Mouse (Mus musculus): ENCODE measurements around the gene Snrnp70. TPM values are rescaled to one million over a fixed set of nuclear protein-coding genes. Genes with fewer than 3 reads are reported as not detected.
A peak's percentile ranks its signal among the peaks of the same experiment; 100 is the strongest.
"Not testable (repeated sequence)": the region's sequence is repeated elsewhere in the genome, so short reads cannot be mapped to it uniquely, and the experiment has no call there.

The Snrnp70 gene
- polyA plus RNA-seq, 1 experiment from 2014 or later: 222 TPM

DNA sequence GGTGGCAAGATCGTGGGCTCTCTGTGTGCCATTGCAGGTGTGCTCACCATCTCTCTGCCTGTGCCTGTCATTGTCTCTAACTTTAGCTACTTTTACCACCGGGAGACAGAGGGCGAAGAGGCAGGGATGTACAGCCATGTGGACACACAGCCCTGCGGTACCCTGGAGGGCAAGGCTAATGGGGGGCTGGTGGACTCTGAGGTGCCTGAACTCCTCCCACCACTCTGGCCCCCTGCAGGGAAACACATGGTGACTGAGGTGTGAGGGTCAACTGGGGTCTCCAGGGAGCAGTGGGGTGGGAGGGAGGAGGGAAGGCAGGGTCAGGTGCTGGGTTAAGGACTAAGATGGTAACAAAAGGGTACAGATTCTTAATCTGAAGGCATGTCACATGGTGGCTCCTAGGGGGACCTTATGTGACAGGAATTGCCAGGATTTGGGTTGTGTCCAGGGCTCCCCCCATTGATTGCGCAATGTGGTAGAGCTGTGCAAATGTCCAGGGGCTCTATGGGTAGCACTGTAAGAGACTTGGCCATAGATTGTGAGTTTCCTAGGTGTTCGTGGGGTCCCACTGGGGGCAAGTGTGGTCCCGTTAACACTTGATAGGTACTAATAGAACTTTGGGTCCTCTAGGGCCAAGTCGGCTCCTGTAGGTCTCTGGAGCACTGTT, 14.1 kb upstream of the Snrnp70 start:
- DNase-seq (ENCODE audit: low spot score): no peak

DNA sequence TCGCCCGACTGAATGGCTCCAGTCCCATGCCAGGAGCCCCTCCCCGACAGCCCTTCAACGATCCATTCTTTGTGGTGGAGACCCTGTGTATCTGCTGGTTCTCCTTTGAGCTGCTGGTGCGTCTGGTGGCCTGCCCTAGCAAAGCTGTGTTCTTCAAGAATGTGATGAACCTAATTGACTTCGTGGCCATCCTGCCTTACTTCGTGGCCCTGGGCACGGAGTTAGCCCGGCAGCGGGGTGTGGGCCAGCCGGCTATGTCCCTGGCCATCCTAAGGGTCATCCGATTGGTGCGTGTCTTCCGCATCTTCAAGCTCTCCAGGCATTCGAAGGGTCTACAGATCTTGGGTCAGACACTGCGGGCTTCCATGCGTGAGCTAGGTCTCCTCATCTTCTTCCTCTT, 13.4 kb upstream of the Snrnp70 start:
- no peak for DNase-seq (ENCODE audit: low spot score)

DNA sequence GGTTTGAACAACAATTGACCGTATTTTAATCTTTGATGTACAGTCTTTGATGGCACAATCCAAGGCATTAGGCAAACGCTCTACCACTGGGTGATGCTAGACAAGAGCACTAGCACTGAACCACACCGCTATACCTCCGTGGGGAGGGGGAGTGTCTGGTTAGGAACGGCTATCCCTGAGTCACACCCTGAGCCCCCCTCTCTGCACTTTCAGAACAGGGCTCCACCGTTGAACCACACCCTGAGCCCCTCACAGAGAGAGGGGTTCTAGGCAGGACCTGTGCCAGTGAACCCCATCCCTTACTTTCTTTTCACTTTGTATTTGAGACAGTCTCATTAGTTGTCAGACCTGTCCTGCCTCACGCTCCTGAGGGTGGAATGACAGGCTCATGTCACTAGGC, 12.8 kb upstream of the Snrnp70 start:
- no peak for DNase-seq (ENCODE audit: low spot score)

DNA sequence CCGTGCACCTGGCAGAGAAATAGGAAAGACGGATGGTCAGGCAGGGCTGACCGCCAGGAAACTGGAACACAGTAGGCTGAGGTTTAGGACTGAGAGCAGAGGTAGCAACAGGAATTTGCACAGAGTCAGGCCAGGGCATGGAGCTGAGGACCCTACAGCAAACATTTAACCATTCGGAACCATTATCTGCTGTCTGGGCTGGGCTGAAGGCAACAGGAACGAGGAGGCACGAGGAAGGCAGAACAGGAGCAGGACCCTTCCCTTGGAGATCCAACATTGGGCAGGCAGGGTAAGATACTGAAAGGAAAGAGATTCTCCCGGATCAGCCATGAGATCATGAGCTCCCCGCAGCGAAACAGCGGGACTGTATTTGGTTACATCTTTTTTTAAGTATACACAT, 12.3 kb upstream of the Snrnp70 start:
- DNase-seq (ENCODE audit: low spot score): no peak

DNA sequence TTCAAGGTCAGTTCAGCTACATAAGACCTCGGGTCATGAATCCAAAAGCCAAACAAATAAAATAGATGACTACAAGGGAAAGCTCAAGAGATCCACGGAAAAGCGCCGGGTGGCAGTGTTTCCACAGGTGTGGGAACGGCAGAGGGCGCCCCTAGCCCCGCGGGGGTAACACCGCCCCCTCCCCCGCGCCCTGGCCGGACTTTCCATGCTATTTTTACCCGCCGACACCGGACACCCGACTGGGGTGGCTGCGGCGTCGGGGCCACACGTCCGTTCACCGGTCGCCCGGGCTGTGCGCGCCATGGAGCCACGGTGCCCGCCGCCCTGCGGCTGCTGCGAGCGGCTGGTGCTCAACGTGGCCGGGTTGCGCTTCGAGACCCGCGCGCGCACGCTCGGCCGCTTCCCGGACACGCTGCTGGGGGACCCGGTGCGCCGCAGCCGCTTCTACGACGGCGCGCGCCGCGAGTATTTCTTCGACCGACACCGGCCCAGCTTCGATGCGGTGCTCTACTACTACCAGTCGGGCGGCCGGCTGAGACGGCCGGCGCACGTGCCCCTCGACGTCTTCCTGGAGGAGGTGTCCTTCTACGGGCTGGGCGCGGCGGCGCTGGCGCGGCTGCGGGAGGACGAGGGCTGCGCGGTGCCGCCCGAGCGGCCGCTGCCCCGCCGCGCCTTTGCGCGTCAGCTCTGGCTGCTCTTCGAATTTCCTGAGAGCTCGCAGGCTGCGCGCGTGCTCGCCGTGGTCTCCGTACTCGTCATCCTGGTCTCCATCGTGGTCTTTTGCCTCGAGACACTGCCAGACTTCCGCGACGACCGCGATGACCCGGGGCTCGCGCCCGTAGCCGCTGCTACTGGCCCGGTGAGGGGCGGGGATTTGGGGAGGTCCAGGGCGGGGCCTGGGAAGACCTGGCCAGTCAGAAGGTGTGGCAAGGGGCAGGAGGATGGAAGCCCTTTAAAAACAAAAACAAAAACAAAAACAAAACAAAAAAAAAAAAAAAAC, 10.9 kb upstream of the Snrnp70 start:
- no peak for DNase-seq (ENCODE audit: low spot score)

DNA sequence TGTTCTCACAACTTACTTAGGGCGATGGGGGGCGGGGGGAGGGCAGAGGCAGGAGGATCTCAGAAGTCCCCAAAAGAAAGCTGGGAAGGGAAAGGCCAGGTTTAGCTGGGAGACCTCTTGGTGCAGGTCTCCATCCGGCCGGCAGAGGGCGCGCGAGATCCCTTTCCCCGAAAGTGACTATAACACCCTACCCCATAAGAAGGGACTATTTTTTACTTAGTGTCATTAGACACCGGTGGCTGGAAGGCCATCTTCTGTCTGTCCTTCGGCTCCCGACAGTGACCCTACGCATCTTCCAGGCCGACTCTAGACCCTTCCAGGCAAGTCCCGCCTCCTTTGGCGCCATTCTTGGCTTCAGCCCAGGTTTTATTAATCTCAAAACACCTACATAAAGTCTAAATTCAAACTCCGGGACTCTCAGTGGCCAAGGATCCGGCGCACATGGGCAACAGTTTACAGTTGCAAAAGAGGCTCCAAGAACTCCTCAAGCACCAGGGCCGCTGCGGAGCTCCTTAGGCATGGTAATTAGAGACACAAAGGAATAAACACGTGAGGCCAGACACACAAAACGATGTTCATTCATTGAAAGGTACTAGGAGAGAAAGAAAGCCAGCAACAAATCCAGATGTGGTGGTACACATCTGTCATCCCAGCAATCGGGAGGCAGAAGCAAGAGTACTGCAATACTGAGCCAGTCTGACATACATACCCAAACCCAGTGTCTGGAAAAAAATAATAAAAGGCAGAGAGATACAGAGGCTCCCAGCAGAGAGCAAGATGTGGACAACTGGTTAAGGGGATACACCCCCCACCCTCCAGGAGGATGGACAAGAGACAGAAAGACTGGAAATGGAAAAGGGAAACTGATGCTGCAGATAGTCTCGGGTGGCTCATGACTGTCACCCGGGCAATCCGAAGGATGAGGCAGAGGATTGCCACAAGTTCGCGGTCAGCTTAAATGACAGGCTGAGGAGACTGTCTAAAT, 9.8 kb upstream of the Snrnp70 start, which contains the start of gene Kcna7:
Kcna7 (plus strand) TSS at position 563 of the 985 bp plus-strand sequence.
- peak; percentile 50 for DNase-seq (ENCODE audit: low spot score)

DNA sequence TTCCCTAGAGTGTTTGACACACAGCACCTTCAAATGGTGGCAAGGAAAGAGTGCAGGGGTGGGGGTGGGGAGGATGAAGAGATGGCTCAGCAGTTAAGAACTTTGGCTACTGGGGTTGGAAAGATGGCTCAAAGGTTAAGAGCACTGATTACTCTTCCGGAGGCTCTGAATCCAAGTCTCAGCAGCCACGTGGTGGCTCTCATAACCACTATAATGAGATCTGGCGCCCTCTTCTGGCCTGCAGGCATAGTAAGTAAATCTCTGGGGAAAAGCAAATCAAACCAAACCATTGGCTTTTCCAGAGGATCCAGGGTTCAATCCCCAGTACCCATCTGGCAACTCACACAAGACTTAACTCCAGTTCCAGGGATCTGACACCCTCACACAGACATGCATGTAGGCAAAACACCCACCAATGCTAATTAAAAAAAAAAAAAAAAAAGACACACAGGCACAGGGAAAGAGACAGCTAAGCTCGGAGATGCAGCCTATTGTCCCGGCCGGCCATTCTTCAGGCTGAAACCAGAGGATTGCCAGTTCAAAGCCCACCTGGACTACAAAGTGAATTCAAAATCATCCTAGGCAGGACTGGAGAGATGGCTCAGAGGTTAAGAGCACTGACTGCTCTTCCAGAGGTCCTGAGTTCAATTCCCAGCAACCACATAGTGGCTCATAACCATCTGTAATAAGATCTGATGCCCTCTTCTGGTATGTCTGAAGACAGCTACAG, 8.2 kb upstream of the Snrnp70 start:
- DNase-seq (ENCODE audit: low spot score): peak; percentile 80

DNA sequence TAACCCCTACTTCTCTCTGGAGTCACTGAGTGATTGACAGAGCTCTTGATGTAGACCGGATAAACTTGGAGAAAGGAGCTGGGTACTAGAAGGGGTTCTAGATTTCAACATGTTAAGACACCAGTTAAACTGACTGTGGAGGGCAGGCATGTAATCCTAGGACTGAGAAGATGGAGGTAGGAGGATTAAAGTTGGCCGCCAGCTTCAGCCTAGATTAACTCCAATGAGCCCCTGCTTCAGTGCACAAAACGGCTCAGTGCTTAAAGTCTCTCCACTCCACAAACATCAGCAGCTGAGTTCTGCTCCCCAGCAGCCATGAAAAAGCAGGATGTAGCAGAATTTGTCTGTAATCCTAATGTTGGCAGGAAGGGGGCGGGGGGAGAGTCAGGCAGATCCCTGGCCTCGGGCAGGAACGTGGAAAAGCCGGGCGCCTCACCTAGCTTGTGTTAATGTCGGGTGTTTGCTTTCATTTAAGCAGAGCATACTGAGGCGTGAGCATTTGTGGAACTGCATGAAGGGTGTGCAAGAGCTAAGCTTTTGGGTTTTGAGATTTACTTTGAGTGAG, 6.1 kb upstream of the Snrnp70 start:
- DNase-seq (ENCODE audit: low spot score): no peak

DNA sequence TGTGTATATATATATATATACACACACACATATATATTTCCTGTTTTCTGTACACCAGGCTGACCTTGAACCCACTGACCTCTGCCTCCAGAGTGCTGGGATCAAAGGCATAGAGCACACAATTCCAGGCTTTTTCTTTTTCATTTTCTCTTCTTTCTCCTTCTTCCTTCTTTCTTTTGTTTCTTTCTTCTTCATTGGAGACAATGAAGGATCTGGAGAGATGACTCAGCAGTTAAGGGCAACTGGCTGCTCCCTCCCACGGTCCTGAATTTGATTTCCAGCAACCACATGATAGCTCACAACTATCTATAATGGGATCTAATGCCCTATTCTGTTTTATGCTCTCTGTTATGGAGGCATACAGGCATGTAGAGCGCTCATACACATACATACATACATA, 1.2 kb upstream of the Snrnp70 start:
- DNase-seq (ENCODE audit: low spot score): no peak

DNA sequence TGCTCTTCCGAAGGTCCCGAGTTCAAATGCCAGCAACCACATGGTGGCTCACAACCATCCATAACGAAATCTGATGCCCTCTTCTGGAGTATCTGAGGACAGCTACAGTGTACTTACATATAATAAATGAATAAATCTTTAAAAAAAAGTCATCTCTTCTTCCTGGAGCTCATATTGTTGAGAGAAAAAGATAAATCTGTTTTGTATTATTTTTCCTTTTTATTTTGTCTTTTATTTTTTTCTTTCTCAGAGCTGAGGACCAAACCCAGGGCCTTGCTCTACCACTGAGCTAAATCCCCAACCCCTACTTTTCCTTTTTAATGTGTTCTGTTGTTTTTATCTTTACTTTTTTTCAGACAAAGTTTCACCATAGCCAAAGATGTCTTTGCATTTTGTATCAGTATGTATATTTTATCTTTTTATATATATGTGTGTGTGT, 814 bp upstream of the Snrnp70 start:
- DNase-seq (ENCODE audit: low spot score): not testable (repeated sequence)

DNA sequence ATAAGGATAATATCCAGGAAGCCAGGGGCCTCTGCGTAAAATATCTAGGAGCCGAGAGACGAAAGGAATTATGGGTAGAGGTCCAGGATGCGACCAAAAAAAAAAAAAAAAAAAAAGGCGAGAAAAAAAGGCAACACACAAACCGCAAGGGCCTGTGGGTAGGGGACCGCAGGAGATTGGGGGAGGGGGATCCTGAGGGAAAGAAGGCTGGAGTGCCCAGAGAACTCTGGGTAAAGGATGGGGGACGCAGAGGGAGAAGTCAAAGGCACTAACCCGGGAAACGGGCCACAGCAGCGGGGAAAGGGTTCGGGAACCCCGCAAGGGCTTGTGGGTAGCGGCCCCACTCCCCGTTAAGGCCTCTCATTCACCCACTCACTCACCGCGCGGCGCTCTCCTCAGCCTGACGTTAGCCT, 407 bp downstream of the Snrnp70 start:
- no peak for DNase-seq (ENCODE audit: low spot score)

DNA sequence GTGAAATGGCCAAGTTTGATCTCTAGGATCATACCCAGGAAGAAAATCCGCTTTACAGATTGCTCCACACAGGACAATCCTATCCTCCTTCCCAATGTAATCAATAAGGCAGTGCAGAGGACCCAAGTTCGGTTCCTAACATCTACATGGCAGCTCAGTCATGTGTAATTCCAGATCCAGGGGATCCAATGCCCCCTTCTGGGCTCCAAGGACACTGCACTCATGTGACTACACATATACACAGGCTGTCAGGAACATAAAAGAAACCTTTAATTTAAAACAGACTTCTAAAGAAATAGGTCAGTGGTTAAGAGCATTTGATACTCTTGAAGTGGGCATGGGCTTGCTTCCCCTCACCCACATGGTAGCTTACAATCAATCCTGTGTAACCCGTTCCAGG, 9.5 kb downstream of the Snrnp70 start:
- no peak for DNase-seq (ENCODE audit: low spot score)

DNA sequence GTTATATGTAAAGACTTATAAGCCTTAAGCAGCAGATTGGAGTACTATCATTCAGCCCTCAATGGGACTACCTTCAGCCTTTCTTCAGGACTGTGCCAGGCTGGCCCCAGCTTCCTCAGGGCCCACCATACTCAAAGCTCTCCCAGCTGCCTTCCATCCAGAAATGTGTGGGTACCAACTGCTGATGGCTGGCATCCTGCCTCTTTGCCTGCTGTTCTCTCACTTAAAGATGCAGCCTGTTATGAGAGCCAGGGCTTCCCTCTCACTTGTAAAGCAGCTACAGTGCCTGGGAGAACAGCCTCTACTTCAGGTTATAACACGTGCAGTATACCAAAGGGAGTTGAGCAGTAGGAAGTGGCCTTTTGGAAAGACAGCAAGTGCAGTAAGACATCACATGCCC, 19.5 kb downstream of the Snrnp70 start:
- no peak for DNase-seq (ENCODE audit: low spot score)

DNA sequence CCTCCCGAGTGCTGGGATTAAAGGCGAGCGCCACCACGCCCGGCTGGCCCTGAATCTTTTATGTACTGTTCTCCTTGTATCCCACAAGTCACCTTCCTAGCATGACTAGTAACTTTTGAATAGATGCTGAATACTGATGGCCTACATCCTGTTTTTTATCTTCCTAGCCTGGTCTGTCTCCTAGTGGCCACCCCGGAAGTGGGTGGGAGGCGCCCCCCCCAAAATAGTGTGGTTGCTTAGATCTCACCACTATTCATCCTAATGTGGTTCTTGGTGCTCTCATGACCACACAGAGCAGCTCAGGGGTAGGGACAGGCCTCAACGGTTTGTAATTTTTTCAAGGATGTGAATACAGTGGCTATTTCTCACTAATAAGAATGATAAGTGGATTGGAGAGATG, 20.9 kb downstream of the Snrnp70 start:
- DNase-seq (ENCODE audit: low spot score): no peak

DNA sequence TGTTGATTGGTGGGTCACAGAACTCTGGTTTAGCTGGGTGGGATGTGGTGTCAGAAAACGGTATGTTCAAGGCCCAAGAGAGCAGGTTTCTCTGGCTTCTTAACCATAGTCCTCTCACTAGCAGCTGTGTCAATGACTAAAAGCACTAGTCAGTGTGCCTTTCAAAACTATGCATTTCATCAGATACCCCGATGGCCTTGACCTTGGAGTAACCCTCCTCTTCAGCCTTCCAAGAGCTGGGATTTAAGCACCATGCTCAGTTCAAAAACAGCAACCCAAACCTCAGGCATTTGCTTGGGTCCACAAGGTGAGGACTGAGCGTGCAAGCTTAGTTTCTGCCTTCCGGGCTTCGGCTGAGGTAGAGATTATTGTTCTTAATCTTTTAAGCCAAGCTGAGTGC, 23.2 kb downstream of the Snrnp70 start:
- DNase-seq (ENCODE audit: low spot score): no peak

DNA sequence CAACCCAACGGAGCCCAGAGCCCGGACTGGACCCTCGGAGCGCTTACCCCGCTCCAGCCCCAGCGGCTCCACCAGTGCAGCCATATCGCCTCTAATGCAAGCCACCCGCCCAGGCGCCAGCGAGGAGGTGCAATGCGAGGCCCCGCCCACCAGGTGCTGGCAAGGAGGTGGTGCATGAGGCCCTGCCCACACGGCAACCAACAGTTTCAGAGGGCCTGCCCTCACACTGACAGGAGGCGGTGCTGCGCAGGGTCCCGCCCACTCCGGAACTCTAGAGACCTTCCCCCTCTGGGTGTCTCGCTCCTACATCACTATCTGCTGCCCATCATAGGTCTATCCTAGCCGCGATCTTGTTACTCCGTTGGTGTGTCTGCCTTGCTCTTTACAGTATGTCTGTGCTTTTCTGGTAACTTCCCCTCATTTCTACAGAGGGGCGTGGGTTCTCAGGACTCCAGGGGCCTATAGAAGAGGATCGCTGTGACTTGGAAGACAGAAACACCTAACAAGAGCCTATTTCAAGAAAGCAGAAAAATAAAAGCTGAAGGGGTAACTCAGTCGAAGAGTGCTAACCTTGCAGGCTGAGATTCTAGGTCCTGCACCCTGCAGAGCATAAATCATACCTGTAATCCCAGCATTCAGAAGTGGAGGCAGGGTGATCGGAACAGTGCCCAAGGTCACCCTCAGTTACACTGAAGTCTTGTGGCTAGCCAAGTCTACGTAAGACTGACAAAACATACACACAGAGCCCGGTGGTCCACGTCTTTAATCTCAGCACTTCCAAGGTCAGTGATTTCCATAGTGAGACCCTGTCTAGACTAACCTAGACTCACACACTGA, 24.8 kb downstream of the Snrnp70 start, which contains the start of gene Lin7b:
Lin7b (minus strand) TSS at position 109 of the 837 bp plus-strand sequence.
- peak; percentile 93 for DNase-seq (ENCODE audit: low spot score)

DNA sequence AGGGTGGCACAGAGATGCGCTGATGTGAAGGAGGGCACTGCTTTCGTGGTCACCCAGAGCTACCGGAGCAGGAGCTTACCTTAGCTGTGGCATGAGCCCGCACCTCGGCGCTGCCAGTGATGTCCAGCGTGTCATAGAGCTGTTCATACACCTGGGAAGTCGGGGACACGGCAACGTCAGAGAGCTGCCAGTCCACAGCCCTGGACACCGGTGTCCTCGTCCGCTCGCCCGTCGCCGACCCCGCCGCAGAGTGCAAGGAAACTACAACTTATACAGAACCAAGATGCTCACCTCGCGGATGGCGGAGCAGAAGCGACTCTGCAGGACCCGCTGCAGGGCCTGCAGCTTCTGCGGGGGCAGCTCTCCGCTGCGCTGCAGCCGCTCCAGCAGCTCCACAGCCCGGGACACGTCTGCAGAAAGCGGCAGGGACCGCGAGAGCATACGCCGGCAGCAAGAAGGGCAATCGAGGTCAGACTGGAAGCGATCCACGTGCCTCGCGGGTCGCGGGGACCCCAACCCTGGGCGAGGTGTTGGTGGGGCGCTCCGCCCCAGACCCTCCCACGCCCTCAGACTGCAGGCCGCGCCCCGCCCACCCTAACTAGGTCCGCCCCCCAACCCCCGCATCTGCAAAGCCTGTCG, 25.6 kb downstream of the Snrnp70 start:
- no peak for DNase-seq (ENCODE audit: low spot score)

DNA sequence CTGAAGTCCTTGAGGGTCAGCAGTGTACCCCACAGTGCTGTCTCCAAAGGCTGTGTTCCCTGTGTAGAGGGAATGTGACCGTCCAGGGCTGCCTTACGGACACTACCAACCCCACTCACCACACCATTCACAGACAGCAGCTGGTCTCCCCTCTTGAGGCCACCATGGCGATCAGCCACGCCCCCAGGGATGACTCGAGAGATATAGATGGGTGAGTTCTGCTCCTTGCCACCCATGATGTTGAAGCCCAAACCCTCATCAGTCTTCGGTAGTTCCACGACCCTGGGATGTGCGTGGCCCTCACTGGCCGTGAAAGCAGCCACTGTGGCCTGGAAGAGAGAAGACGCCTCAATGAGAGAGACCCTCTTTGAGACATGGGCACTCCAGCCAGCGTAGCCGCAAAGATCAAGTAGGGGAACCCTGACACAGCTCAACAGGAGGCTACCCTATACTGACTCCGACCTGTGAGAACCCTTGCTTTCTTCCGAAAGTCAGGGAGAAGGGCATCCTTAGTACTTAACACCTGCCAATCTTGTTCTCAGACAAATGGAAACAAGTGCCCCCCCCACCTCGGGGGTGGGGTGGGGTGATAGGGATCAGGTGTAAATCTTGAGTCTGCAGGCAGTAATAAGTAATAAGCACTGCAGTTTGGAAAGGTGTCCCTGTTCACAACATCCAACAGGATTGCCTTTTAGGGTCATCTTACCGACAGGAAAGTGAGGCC, 26.4 kb downstream of the Snrnp70 start:
- DNase-seq (ENCODE audit: low spot score): no peak
